9 mouse cellular contexts compared by ENCODE assay signal in the genomic region with DNA sequence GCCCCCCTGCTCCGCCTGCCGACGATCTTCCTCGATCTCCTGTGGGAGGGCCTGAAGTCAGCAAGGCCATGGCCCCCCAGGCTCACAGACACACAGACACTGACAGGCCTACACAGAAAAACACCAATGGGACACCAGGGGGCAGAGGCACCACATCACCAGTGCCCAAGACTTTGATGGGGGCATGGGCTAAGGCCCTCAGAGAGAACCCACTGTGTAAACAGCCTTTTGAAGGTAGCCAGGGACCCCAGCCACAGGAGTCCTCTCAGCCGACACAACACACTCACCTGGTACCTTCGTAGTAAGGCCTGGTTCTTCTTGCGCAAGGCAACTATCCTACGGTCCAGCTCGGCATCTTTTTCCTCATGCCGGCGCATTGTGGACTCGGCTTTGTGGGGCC. TPM values are rescaled to one million over a fixed set of nuclear protein-coding genes. Genes with fewer than 3 reads are reported as not detected.
A peak's percentile ranks its signal among the peaks of the same experiment; 100 is the strongest.
DNase-seq lines count a peak whose midpoint lies in the region; ATAC-seq and TF ChIP-seq lines count a peak whose summit lies in the region.
"Had no signal": no experiment of that assay in that cellular context is flagged by ENCODE, and none has a peak within 500 bp of the region (broad histone marks: within the 10 kb centered on the region; RNA-seq: fewer than 3 reads in every experiment).

No protein-coding gene starts in this region.

- no peak for TF ChIP-seq EP300 in heart, postnatal 0 days (IDR thresholded peaks at IDR 0.05; ENCODE audit: low read depth)

- no peaks in the 10 kb centered on the region for H3K9me3 ChIP-seq in heart, embryonic 13.5 days
- no peaks in the 10 kb centered on the region for H3K9me3 ChIP-seq in heart, postnatal 0 days (replicated peaks; ENCODE audit: control insufficient read depth, low read length)
- no peaks in the 10 kb centered on the region for H3K9me3 ChIP-seq in midbrain, embryonic 13.5 days
- H3K9me3 ChIP-seq: G1E had no signal

- H3K36me3 ChIP-seq in heart, embryonic 13.5 days: peaks cover 22% of the 10 kb centered on the region
- peaks cover 22% of the 10 kb centered on the region for H3K36me3 ChIP-seq in heart, postnatal 0 days (replicated peaks; ENCODE audit: control insufficient read depth, insufficient read depth, low read length)
- H3K36me3 ChIP-seq in midbrain, embryonic 13.5 days: no peaks in the 10 kb centered on the region
- H3K36me3 ChIP-seq: G1E had no signal

- peak; percentile 41 for TF ChIP-seq CTCF in heart, postnatal 0 days (IDR thresholded peaks at IDR 0.05; ENCODE audit: low read depth)

- H3K27ac ChIP-seq in heart, embryonic 13.5 days (replicated peaks): peak overlapping the region; percentile 98
- H3K27ac ChIP-seq in heart, postnatal 0 days (ENCODE audit: low read depth): peak overlapping the region; percentile 93
- H3K27ac ChIP-seq in midbrain, embryonic 13.5 days: peak overlapping the region; percentile 97

- H3K4me1 ChIP-seq in heart, embryonic 13.5 days: peaks cover 55% of the 10 kb centered on the region
- peaks cover 43% of the 10 kb centered on the region for H3K4me1 ChIP-seq in heart, postnatal 0 days (ENCODE audit: control insufficient read depth, insufficient read depth)
- peaks cover 49% of the 10 kb centered on the region for H3K4me1 ChIP-seq in midbrain, embryonic 13.5 days (replicated peaks)

- no peak for DNase-seq in heart, adult 8-10 months (ENCODE audit: low spot score)
- DNase-seq in Muller cell, postnatal 12 days (ENCODE audit: inconsistent ontology term): peak; percentile 29
- DNase-seq in heart, postnatal 0 days (ENCODE audit: low spot score): no peak
- DNase-seq in ovary, postnatal 36 days (ENCODE audit: low spot score): no peak
- DNase-seq in adrenal gland, postnatal 14 days: no peak
- DNase-seq in frontal cortex, postnatal 10 days (ENCODE audit: low spot score in 2 of 2): no peak

- ATAC-seq in heart, embryonic 13.5 days (ENCODE audit: extremely low read depth, insufficient number of reproducible peaks, low FRiP score, low TSS enrichment): no peak
- no peak for ATAC-seq in heart, postnatal 0 days (ENCODE audit: insufficient read depth, low read depth)
- ATAC-seq in midbrain, embryonic 13.5 days: no peak

- 74% methylated on average over 12 of the region's 12 CpGs for WGBS in heart, embryonic 13.5 days
- 74% methylated on average over 12 of the region's 12 CpGs for WGBS in heart, postnatal 0 days
- WGBS in midbrain, embryonic 13.5 days: 83% methylated on average over 12 of the region's 12 CpGs

- peak overlapping the region; percentile 43 for H3K4me3 ChIP-seq in heart, embryonic 13.5 days
- 0 out of 2 replicates have a peak overlapping the region, but pooled peaks have one; percentile 37 for H3K4me3 ChIP-seq in heart, postnatal 0 days (ENCODE audit: low read depth, low read length)
- H3K4me3 ChIP-seq in midbrain, embryonic 13.5 days (replicated peaks): peak overlapping the region; percentile 17; the same call in 1 of the 2 replicates

- H3K4me2 ChIP-seq in heart, embryonic 13.5 days: peak overlapping the region; percentile 70
- H3K4me2 ChIP-seq in heart, postnatal 0 days (ENCODE audit: low read depth, low read length): peak overlapping the region; percentile 58
- peak overlapping the region; percentile 48 for H3K4me2 ChIP-seq in midbrain, embryonic 13.5 days (replicated peaks)

- peaks cover 33% of the 10 kb centered on the region for H3K27me3 ChIP-seq in heart, embryonic 13.5 days (replicated peaks)
- no peaks in the 10 kb centered on the region for H3K27me3 ChIP-seq in heart, postnatal 0 days (ENCODE audit: control insufficient read depth, insufficient read depth, low read length)
- H3K27me3 ChIP-seq in midbrain, embryonic 13.5 days: peaks cover 14% of the 10 kb centered on the region; the same call in 1 of the 2 replicates

- peak overlapping the region; percentile 82 for H3K9ac ChIP-seq in heart, embryonic 13.5 days
- H3K9ac ChIP-seq in heart, postnatal 0 days (replicated peaks; ENCODE audit: low read depth, low read length): peak overlapping the region; percentile 51; the same call in 1 of the 2 replicates
- peak overlapping the region; percentile 65 for H3K9ac ChIP-seq in midbrain, embryonic 13.5 days (replicated peaks)

RNA-seq across cellular contexts. Expression of gene Ccdc9b, which starts 1.1 kb away (rescaled TPM):
- 2.2 and 2.9 TPM in 2 replicates for polyA plus RNA-seq in heart, embryonic 13.5 days (2015; fragmentation: Nextera tagmentation; extraction: Ambion mirVana)
- total RNA-seq in heart, adult 8-10 months (2022): 10 to 100 TPM; 24.6 to 38.6 (median 29.6) TPM
- 5.7 and 6.8 TPM in 2 replicates for total RNA-seq in heart, postnatal 0 days (2014; rRNA removed; ENCODE audit: low replicate concordance)
- polyA plus RNA-seq in heart, postnatal 0 days (2015; fragmentation: Nextera tagmentation; extraction: Ambion mirVana): 3.3 and 3.4 TPM in 2 replicates
- polyA plus RNA-seq in midbrain, embryonic 13.5 days (2015; fragmentation: Nextera tagmentation; extraction: Ambion mirVana): 1.7 and 2.1 TPM in 2 replicates
- 4.2 and 4.8 TPM in 2 replicates for total RNA-seq in adrenal gland, postnatal 14 days (2021)
- polyA plus RNA-seq: G1E had no signal

RNA-seq across cellular contexts. Expression of gene Phgr1, which starts 11.2 kb away (rescaled TPM):
- not detected in 2 replicates for polyA plus RNA-seq in heart, embryonic 13.5 days (2015; fragmentation: Nextera tagmentation; extraction: Ambion mirVana)
- total RNA-seq in heart, adult 8-10 months (2022): not detected
- not detected in 2 replicates for total RNA-seq in heart, postnatal 0 days (2014; rRNA removed; ENCODE audit: low replicate concordance)
- not detected in 2 replicates for polyA plus RNA-seq in heart, postnatal 0 days (2015; fragmentation: Nextera tagmentation; extraction: Ambion mirVana)
- polyA plus RNA-seq in midbrain, embryonic 13.5 days (2015; fragmentation: Nextera tagmentation; extraction: Ambion mirVana): not detected in 2 replicates
- not detected in 2 replicates for total RNA-seq in adrenal gland, postnatal 14 days (2021)
- total RNA-seq: G1E had no signal
- polyA plus RNA-seq: G1E had no signal

RNA-seq across cellular contexts. Expression of gene Inafm2, which starts 15.8 kb away (rescaled TPM):
- polyA plus RNA-seq in heart, embryonic 13.5 days (2015; fragmentation: Nextera tagmentation; extraction: Ambion mirVana): 36.2 and 38.3 TPM in 2 replicates
- 10 to 100 TPM; 33.0 to 45.2 (median 33.9) TPM for total RNA-seq in heart, adult 8-10 months (2022)
- 39.4 and 44.2 TPM in 2 replicates for total RNA-seq in heart, postnatal 0 days (2014; rRNA removed; ENCODE audit: low replicate concordance)
- 39.9 and 48.4 TPM in 2 replicates for polyA plus RNA-seq in heart, postnatal 0 days (2015; fragmentation: Nextera tagmentation; extraction: Ambion mirVana)
- polyA plus RNA-seq in midbrain, embryonic 13.5 days (2015; fragmentation: Nextera tagmentation; extraction: Ambion mirVana): 24.6 and 25.8 TPM in 2 replicates
- 28.8 and 30.0 TPM in 2 replicates for total RNA-seq in adrenal gland, postnatal 14 days (2021)

RNA-seq across cellular contexts. Expression of gene Disp2, which starts 18.2 kb away (rescaled TPM):
- 0.17 and 0.24 TPM in 2 replicates for polyA plus RNA-seq in heart, embryonic 13.5 days (2015; fragmentation: Nextera tagmentation; extraction: Ambion mirVana)
- under 1 TPM in 3 of 4 experiments, not detected in 1; 0.09 to 0.14 (median 0.09) TPM for total RNA-seq in heart, adult 8-10 months (2022)
- 0.19 and 0.38 TPM in 2 replicates for total RNA-seq in heart, postnatal 0 days (2014; rRNA removed; ENCODE audit: low replicate concordance)
- 0.03 and 0.07 TPM in 2 replicates for polyA plus RNA-seq in heart, postnatal 0 days (2015; fragmentation: Nextera tagmentation; extraction: Ambion mirVana)
- 32.7 and 35.8 TPM in 2 replicates for polyA plus RNA-seq in midbrain, embryonic 13.5 days (2015; fragmentation: Nextera tagmentation; extraction: Ambion mirVana)
- 26.3 and 28.1 TPM in 2 replicates for total RNA-seq in adrenal gland, postnatal 14 days (2021)

RNA-seq across cellular contexts. Expression of gene Plcb2, which starts 33.1 kb away (rescaled TPM):
- polyA plus RNA-seq in heart, embryonic 13.5 days (2015; fragmentation: Nextera tagmentation; extraction: Ambion mirVana): 0.94 and 1.6 TPM in 2 replicates
- total RNA-seq in heart, adult 8-10 months (2022): 1 to 10 TPM; 2.2 to 3.3 (median 2.5) TPM
- 1.6 and 7.6 TPM in 2 replicates for total RNA-seq in heart, postnatal 0 days (2014; rRNA removed; ENCODE audit: low replicate concordance)
- polyA plus RNA-seq in heart, postnatal 0 days (2015; fragmentation: Nextera tagmentation; extraction: Ambion mirVana): 2.0 and 2.6 TPM in 2 replicates
- polyA plus RNA-seq in midbrain, embryonic 13.5 days (2015; fragmentation: Nextera tagmentation; extraction: Ambion mirVana): 0.11 and 0.13 TPM in 2 replicates
- total RNA-seq in adrenal gland, postnatal 14 days (2021): 1.1 and 8.7 TPM in 2 replicates
